Mouse (Mus musculus): ENCODE measurements around the gene Ndufs1. TPM values are rescaled to one million over a fixed set of nuclear protein-coding genes. Genes with fewer than 3 reads are reported as not detected.
A peak's percentile ranks its signal among the peaks of the same experiment; 100 is the strongest.

Gene Ndufs1
- polyA plus RNA-seq (2015; fragmentation: Nextera tagmentation; extraction: Ambion mirVana) = 63.0 and 64.3 TPM in 2 replicates

DNA sequence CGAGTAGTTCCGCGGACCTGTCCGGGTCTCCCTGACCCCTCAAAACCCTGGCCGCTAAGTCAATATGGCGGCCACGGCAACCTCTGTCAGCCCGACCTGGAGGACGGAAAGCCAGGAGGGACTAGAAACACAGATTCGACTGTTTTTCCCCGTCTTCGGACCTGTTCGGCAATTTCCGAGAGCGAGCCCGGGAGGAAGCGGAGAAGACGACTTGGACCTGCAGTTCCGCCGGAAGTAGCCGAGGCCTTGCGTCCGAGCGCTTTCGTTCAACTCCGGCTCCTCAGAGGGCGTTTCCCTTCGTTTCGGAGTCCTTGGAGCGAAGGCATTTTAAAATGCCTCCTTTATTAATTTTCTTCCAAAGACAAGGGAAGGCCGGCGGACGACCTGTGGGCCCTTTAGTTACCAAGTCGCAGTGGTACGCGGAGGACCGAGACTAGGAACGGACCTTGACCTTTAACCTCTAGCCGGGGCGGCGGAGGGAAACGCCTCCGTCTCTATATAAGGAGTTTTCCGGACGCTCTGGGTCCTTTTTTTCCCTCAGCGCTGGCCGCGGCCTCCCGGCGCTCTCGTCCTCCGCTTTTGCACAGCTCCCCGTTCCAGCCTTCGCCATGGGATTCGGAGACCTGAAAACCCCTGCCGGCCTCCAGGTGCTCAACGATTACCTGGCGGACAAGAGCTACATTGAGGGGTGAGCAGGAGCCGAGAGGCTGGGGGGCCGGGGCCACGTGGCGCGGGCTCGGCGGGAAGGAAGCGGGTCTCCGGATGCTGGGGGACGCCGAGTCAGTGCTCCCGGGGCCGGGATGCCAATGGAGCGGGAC is at the start of gene Ndufs1, which contains the start of gene Eef1b2:
Ndufs1 (minus strand) TSS at position 230 of the 818 bp plus-strand sequence.
Eef1b2 (plus strand) TSS at position 222 of the 818 bp plus-strand sequence.
- no peaks in the 10 kb centered on the region for H3K27me3 ChIP-seq (replicated peaks; ENCODE audit: insufficient read depth, low read length)
- H3K9me3 ChIP-seq (ENCODE audit: low read length) = no peaks in the 10 kb centered on the region
- DNase-seq (ENCODE audit: low spot score) (peak; percentile 99), ATAC-seq (peak; percentile 95)
- H3K4me1 ChIP-seq (ENCODE audit: insufficient read depth, low read depth, low read length) = peaks cover 9% of the 10 kb centered on the region; the same call in 1 of the 2 replicates
- H3K4me3 ChIP-seq (ENCODE audit: low read depth, low read length) = peak within 1 kb of the TSS; percentile 87
- WGBS = under 1% methylated on average over 72 of the region's 72 CpGs
- H3K9ac ChIP-seq (replicated peaks; ENCODE audit: low read depth) = peak within 1 kb of the TSS; percentile 92
- H3K27ac ChIP-seq (ENCODE audit: low read length) = peak within 1 kb of the TSS; percentile 93
- H3K4me2 ChIP-seq (replicated peaks; ENCODE audit: low read depth, low read length) = peak within 1 kb of the TSS; percentile 81
- peak; percentile 87 for TF ChIP-seq EP300 (IDR thresholded peaks at IDR 0.05)
- no peak for TF ChIP-seq CTCF (IDR thresholded peaks at IDR 0.05)
- no peaks in the 10 kb centered on the region for H3K36me3 ChIP-seq (ENCODE audit: insufficient read depth, low read length)

GRCm38 (mm10) chr1:63225890-63226289 is 49.3 kb upstream of the Ndufs1 start:
- no peaks in the 10 kb centered on the region for H3K4me1 ChIP-seq (ENCODE audit: insufficient read depth, low read depth, low read length)
- DNase-seq (ENCODE audit: low spot score) = no peak
- H3K27me3 ChIP-seq (replicated peaks; ENCODE audit: insufficient read depth, low read length) = no peaks in the 10 kb centered on the region
- H3K4me3 ChIP-seq (ENCODE audit: low read depth, low read length) = no peak overlapping the region
- no peak for TF ChIP-seq EP300 (IDR thresholded peaks at IDR 0.05)
- TF ChIP-seq CTCF (IDR thresholded peaks at IDR 0.05) = no peak
- 12% methylated on average over 7 of the region's 7 CpGs for WGBS
- H3K27ac ChIP-seq (ENCODE audit: low read length) = no peak overlapping the region
- H3K4me2 ChIP-seq (replicated peaks; ENCODE audit: low read depth, low read length) = no peak overlapping the region
- ATAC-seq = no peak
- H3K9ac ChIP-seq (replicated peaks; ENCODE audit: low read depth) = no peak overlapping the region
- no peaks in the 10 kb centered on the region for H3K36me3 ChIP-seq (ENCODE audit: insufficient read depth, low read length)
- no peaks in the 10 kb centered on the region for H3K9me3 ChIP-seq (ENCODE audit: low read length)

DNA sequence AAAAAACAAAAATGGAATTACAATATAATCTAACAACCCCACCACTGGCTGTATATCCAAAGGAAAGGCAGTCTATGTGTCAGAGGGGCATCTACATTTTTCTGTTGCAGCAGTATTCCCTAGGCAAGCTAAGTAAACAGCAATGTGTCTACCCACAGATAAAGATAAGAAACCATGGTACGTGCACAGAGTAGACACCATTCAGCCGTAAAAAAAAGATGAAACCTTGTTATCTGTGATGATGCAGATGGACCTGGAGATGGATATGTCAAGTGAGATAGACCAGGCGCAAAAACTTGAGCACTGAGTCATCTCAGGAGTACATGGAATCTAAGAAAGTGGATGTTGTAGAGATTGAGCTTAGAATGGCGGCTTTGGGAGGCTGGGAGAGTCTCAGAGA is 48.4 kb upstream of the Ndufs1 start:
- Histone ChIP-seq H3K36me3 (ENCODE audit: insufficient read depth, low read length) (no peaks in the 10 kb centered on the region), H3K9me3 (ENCODE audit: low read length) (no peaks in the 10 kb centered on the region)
- 52% methylated on average over 4 of the region's 4 CpGs for WGBS

DNA sequence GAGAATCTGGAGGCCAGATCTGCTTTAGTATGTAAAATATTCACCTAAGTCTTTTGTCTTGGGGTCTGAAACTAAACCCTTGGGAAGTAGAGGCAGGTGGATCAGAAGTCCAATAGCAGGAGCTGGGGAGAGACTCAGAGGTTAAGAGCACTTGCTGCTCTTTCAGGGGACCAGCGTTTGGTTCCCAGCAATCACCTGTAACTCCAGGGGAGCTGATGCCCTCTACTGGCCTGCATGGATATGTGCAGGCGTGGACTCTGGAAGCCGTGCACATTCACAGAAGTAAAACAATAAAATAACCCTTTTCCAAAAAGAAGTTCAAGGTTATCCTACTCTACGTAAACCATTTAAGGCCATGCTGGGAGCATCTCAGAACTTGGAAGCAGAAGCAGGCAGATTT is 42.6 kb upstream of the Ndufs1 start:
- no peak for TF ChIP-seq EP300 (IDR thresholded peaks at IDR 0.05)
- H3K27ac ChIP-seq (ENCODE audit: low read length) = no peak overlapping the region
- H3K4me3 ChIP-seq (ENCODE audit: low read depth, low read length) = no peak overlapping the region
- H3K9me3 ChIP-seq (ENCODE audit: low read length) = no peaks in the 10 kb centered on the region
- DNase-seq (ENCODE audit: low spot score) (no peak), ATAC-seq (no peak)
- H3K9ac ChIP-seq (replicated peaks; ENCODE audit: low read depth) = no peak overlapping the region
- H3K27me3 ChIP-seq (replicated peaks; ENCODE audit: insufficient read depth, low read length) = no peaks in the 10 kb centered on the region
- H3K36me3 ChIP-seq (ENCODE audit: insufficient read depth, low read length) = no peaks in the 10 kb centered on the region
- 92% methylated on average over 4 of the region's 4 CpGs for WGBS
- H3K4me2 ChIP-seq (replicated peaks; ENCODE audit: low read depth, low read length) = no peak overlapping the region
- no peaks in the 10 kb centered on the region for H3K4me1 ChIP-seq (ENCODE audit: insufficient read depth, low read depth, low read length)

More for the DNA sequence above, 48.4 kb upstream of the Ndufs1 start:
- no peaks in the 10 kb centered on the region for H3K4me1 ChIP-seq (ENCODE audit: insufficient read depth, low read depth, low read length)
- H3K27ac ChIP-seq (ENCODE audit: low read length) = no peak overlapping the region
- H3K4me3 ChIP-seq (ENCODE audit: low read depth, low read length) = no peak overlapping the region
- ATAC-seq (no peak), DNase-seq (ENCODE audit: low spot score) (no peak)
- no peak overlapping the region for H3K9ac ChIP-seq (replicated peaks; ENCODE audit: low read depth)
- no peaks in the 10 kb centered on the region for H3K27me3 ChIP-seq (replicated peaks; ENCODE audit: insufficient read depth, low read length)
- no peak overlapping the region for H3K4me2 ChIP-seq (replicated peaks; ENCODE audit: low read depth, low read length)
- TF ChIP-seq CTCF (IDR thresholded peaks at IDR 0.05) = no peak
- no peak for TF ChIP-seq EP300 (IDR thresholded peaks at IDR 0.05)

DNA sequence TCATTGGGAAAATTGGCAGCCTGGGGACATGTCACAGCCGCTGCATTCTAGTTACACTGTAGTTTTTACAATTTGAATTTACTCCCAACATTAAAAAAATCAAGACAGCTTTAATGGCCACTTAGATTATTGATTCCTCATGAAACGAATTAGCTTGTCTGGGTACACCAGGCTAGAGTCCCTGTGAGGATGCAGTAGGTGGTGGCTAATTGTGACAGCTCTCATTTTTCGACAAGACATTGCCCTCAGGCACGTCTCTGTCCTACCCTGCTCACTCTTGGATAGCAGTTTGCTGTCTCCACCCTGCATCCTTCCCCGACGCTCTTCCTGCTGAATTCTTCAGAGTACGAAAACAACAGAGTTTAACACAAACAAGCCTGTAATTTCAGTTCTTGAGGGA is 38.0 kb upstream of the Ndufs1 start:
- Histone ChIP-seq H3K4me1 (ENCODE audit: insufficient read depth, low read depth, low read length) (no peaks in the 10 kb centered on the region), H3K4me3 (ENCODE audit: low read depth, low read length) (no peak overlapping the region), H3K27me3 (replicated peaks; ENCODE audit: insufficient read depth, low read length) (no peaks in the 10 kb centered on the region), H3K9me3 (ENCODE audit: low read length) (no peaks in the 10 kb centered on the region), H3K27ac (ENCODE audit: low read length) (no peak overlapping the region), H3K9ac (replicated peaks; ENCODE audit: low read depth) (no peak overlapping the region), H3K4me2 (replicated peaks; ENCODE audit: low read depth, low read length) (no peak overlapping the region), H3K36me3 (ENCODE audit: insufficient read depth, low read length) (no peaks in the 10 kb centered on the region)
- WGBS = 40% methylated on average over 7 of the region's 7 CpGs
- DNase-seq (ENCODE audit: low spot score) (no peak), ATAC-seq (0 out of 2 replicates have a peak, but pooled peaks have one; percentile 32)
- TF ChIP-seq EP300 (IDR thresholded peaks at IDR 0.05) (peak; percentile 42; the same call in 1 of the 2 replicates), CTCF (IDR thresholded peaks at IDR 0.05) (no peak)

GRCm38 (mm10) chr1:63214271-63214558 is 37.6 kb upstream of the Ndufs1 start, which contains the start of gene Gpr1:
TSS of gene Gpr1 (minus strand) at chr1:63214543.
- ATAC-seq = no peak
- no peak within 1 kb of the TSS for H3K4me2 ChIP-seq (replicated peaks; ENCODE audit: low read depth, low read length)
- no peaks in the 10 kb centered on the region for H3K9me3 ChIP-seq (ENCODE audit: low read length)
- no peaks in the 10 kb centered on the region for H3K27me3 ChIP-seq (replicated peaks; ENCODE audit: insufficient read depth, low read length)
- H3K4me3 ChIP-seq (ENCODE audit: low read depth, low read length) = no peak within 1 kb of the TSS
- no peak for DNase-seq (ENCODE audit: low spot score)
- no peak for TF ChIP-seq CTCF (IDR thresholded peaks at IDR 0.05)
- TF ChIP-seq EP300 (IDR thresholded peaks at IDR 0.05) = no peak
- H3K4me1 ChIP-seq (ENCODE audit: insufficient read depth, low read depth, low read length) = no peaks in the 10 kb centered on the region
- no peaks in the 10 kb centered on the region for H3K36me3 ChIP-seq (ENCODE audit: insufficient read depth, low read length)
- no peak within 1 kb of the TSS for H3K9ac ChIP-seq (replicated peaks; ENCODE audit: low read depth)
- no peak within 1 kb of the TSS for H3K27ac ChIP-seq (ENCODE audit: low read length)
- WGBS = 36% methylated on average over 3 of the region's 3 CpGs

Measured in lung, postnatal 0 days (tissue).